Mouse (Mus musculus): ENCODE measurements at regions not wholly inside any gene's neighbourhood (a gene's known extent, or its start where the extent isn't known, plus 50 kb on each side); places are given as distances from the start of the nearest gene placed in this dataset.

DNA sequence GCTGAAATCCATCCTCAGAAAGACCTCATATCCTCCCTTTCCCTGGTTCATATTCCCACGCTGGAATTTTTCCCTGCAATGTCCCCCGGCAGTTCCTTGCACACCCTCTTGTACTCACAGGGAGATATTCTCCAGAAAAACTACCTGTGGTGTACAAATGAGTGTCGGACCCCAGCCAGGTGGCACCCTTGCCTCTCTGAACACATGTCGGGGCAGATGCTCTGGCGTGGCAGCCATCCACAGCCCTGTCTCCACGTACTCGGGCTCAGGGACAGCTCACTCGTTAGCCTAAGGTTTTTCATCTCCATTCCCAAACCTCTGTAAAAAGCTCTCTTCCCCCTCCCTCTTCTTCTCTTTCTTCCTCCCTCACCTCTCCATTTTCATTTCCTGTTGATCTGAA lies 100.1 kb upstream of the Egln3 start:
- TF ChIP-seq CTCF (conservative IDR thresholded peaks at IDR 0.05; ENCODE audit: low read length) = no peak
- no peak for TF ChIP-seq POU5F1 (IDR thresholded peaks at IDR 0.05; ENCODE audit: borderline replicate concordance, low read length)
- no peak for TF ChIP-seq NANOG (IDR thresholded peaks at IDR 0.05; ENCODE audit: borderline replicate concordance, low read length)

Measured in E14TG2a.4 (cell line).